Mouse (Mus musculus) mouse embryonic stem cell (cell line): ENCODE results near the gene 4931422A03Rik.
"Not testable (repeated sequence)": the region's sequence is repeated elsewhere in the genome, so short reads cannot be mapped to it uniquely, and the experiment has no call there.

Source experiments
- in situ Hi-C, 2 experiments: fragments of 300-500 bp; cut with MboI; formaldehyde crosslinking; loops; 1 replicate in 1 of 2; 3 replicates in 1 of 2; pipeline ENCODE4 v1.14.3; 2019 to 2020; ENCODE audit warnings: low sequenced_read_pairs in 2 of 2, low pct_unique_long_range_greater_than_20kb in 1 of 2, mixed read lengths in 1 of 2; ENCODE audit not compliant: unreplicated experiment in 1 of 2

The 4931422A03Rik gene

GRCm38 (mm10) chr2:104028139-104028723 is at the start of gene 4931422A03Rik:
Gene 4931422A03Rik (minus strand): TSS chr2:104028361.
- in situ Hi-C loops, result loop anchor here in 1 of 2 experiments (25.0 kb wide), 1 partner anchor 384 kb away; the partner anchor contains the start of gene D430041D05Rik

GRCm38 (mm10) chr2:104069704-104070185 is 41.6 kb upstream of the 4931422A03Rik start, which contains the start of gene Cd59b:
Gene Cd59b (plus strand): TSS chr2:104069849.
- in situ Hi-C loops, result no loop called here

- in situ Hi-C loops, result not testable (repeated sequence)
Measured at GRCm38 (mm10) chr2:104068450-104068849, 40.3 kb upstream of the 4931422A03Rik start, which contains the start of gene Gm10799. Gene Gm10799 (minus strand): TSS chr2:104068550.

GRCm38 (mm10) chr2:104065526-104065925 is 37.4 kb upstream of the 4931422A03Rik start, which contains the start of gene Gm10912:
Gene Gm10912 (plus strand): TSS chr2:104065826.
- in situ Hi-C loops, result not testable (repeated sequence)

- in situ Hi-C loops, result no loop called here
Measured at GRCm38 (mm10) chr2:104064152-104064551, 36.0 kb upstream of the 4931422A03Rik start.

- in situ Hi-C loops, result no loop called here
Measured at GRCm38 (mm10) chr2:104062665-104063064, 34.5 kb upstream of the 4931422A03Rik start.

- in situ Hi-C loops, result no loop called here
Measured at GRCm38 (mm10) chr2:104060996-104061395, 32.8 kb upstream of the 4931422A03Rik start.

GRCm38 (mm10) chr2:104059786-104060185 is 31.6 kb upstream of the 4931422A03Rik start:
- in situ Hi-C loops, result no loop called here

- in situ Hi-C loops, result no loop called here
Measured at GRCm38 (mm10) chr2:104058954-104059353, 30.8 kb upstream of the 4931422A03Rik start.

- in situ Hi-C loops, result no loop called here
Measured at GRCm38 (mm10) chr2:104058381-104058780, 30.2 kb upstream of the 4931422A03Rik start.

- in situ Hi-C loops, result loop anchor here in 1 of 2 experiments (25.0 kb wide), 1 partner anchor 368 kb away; the partner anchor contains the start of gene D430041D05Rik
Measured at GRCm38 (mm10) chr2:104044479-104045080, 16.4 kb upstream of the 4931422A03Rik start.

- in situ Hi-C loops, result loop anchor here in 1 of 2 experiments (25.0 kb wide), 1 partner anchor 368 kb away; the partner anchor contains the start of gene D430041D05Rik
Measured at GRCm38 (mm10) chr2:104043624-104044478, 15.7 kb upstream of the 4931422A03Rik start.

GRCm38 (mm10) chr2:104042766-104043165 is 14.6 kb upstream of the 4931422A03Rik start:
- in situ Hi-C loops, result loop anchor here in 1 of 2 experiments (25.0 kb wide), 1 partner anchor 370 kb away; the partner anchor contains the start of gene D430041D05Rik

- in situ Hi-C loops, result loop anchor here in 1 of 2 experiments (25.0 kb wide), 1 partner anchor 371 kb away; the partner anchor contains the start of gene D430041D05Rik
Measured at GRCm38 (mm10) chr2:104041632-104042031, 13.5 kb upstream of the 4931422A03Rik start.

GRCm38 (mm10) chr2:104038236-104038635 is 10.1 kb upstream of the 4931422A03Rik start:
- in situ Hi-C loops, result loop anchor here in 1 of 2 experiments (10.0 to 25.0 kb wide), 2 partner anchors 87 to 374 kb away; partner anchors contain the start of genes A930018P22Rik and D430041D05Rik

GRCm38 (mm10) chr2:104036316-104036715 is 8.2 kb upstream of the 4931422A03Rik start:
- in situ Hi-C loops, result loop anchor here in 1 of 2 experiments (10.0 to 25.0 kb wide), 2 partner anchors 88 to 376 kb away; partner anchors contain the start of genes A930018P22Rik and D430041D05Rik

- in situ Hi-C loops, result loop anchor here in 1 of 2 experiments (10.0 to 25.0 kb wide), 2 partner anchors 89 to 377 kb away; partner anchors contain the start of genes A930018P22Rik and D430041D05Rik
Measured at GRCm38 (mm10) chr2:104035595-104035994, 7.4 kb upstream of the 4931422A03Rik start.
